Mouse (Mus musculus) bone marrow macrophage, adult 2 months (primary cell): ENCODE data around the gene Wee2. TPM values are rescaled to one million over a fixed set of nuclear protein-coding genes. Genes with fewer than 3 reads are reported as not detected.

Source experiments
- H3K27ac ChIP-seq: 2 replicates; pipeline ENCODE4 v1.5.1; 2012; ENCODE audit warnings: low read depth, low read length; ENCODE audit not compliant: insufficient read depth
- H3K4me1 ChIP-seq: 2 replicates; pipeline ENCODE4 v1.6.1; 2012; ENCODE audit warnings: low read length; ENCODE audit not compliant: control insufficient read depth, insufficient read depth
- H3K4me3 ChIP-seq: 2 replicates; pipeline ENCODE4 v1.5.1; 2012; ENCODE audit warnings: mild to moderate bottlenecking, low read length, moderate library complexity; ENCODE audit not compliant: insufficient read depth
- CTCF ChIP-seq: IDR thresholded peaks from 2 replicates; pipeline ENCODE4 v1.5.1; 2012; ENCODE audit warnings: low read depth, mild to moderate bottlenecking, low read length, moderate library complexity
- POLR2A ChIP-seq: IDR thresholded peaks from 2 replicates; pipeline ENCODE4 v1.6.1; 2012; ENCODE audit warnings: mild to moderate bottlenecking, low read depth, low read length, borderline replicate concordance
- polyA plus RNA-seq: library from polyadenylated mRNA; stranded (reverse); fragments of >200 nt; gene quantifications from 2 replicates; pipeline ENCODE4 v1.2.4, GENCODE M21; 2012; ENCODE audit not compliant: missing spikeins, insufficient read depth, insufficient read length

The Wee2 gene
- polyA plus RNA-seq, 1 experiment, result not detected

DNA sequence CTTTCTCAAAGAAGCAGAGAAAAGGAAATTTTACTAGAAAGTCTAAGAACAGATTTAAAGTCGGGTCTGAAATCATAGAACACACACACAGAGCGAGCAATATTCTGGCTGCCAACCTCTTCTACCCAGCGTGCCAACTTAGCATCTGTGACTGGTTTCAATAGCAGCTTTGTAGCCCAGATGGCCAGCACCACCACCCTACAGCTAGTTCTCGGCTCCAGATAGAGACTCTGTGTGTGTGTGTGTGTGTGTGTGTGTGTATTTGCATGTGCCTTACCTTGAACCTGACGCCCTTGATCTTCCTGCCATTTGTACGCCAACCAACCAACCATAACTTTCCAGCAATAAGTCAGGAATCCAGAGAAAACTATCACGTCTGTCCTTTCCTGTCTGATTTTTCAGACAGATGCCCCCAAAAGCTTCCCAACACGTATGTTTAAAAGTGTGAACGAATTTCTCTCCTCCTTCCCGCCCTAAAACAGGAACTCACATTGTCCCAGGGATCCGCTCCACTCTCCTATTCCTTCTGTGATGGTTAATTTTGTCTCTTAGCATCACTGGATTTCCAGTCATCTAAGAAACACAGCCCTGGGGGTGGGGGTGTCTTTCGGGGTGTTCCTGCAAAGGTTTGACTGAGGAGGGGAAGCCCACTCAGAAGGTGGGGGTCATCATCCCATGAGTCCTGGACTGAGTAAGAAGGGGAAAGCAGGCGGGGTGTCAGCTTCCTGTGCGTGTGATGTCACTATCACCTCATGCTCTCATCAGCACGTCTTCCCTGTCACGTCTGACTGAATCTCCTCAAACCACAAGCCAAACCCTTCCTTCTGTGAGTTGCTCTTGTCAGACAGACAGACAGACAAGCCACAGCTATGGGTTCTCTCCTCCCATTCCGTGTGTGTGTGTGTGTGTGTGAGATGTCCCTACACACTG, 6.3 kb upstream of the Wee2 start:
- H3K27ac ChIP-seq, result no peak overlapping the region
- peaks cover 10% of the 10 kb centered on the region for H3K4me1 ChIP-seq
- TF ChIP-seq POLR2A, result no peak
- no peak for TF ChIP-seq CTCF
- H3K4me3 ChIP-seq, result no peak overlapping the region

GRCm38 (mm10) chr6:40434697-40435096, 4.2 kb upstream of the Wee2 start:
- H3K27ac ChIP-seq, result no peak overlapping the region
- TF ChIP-seq POLR2A (no peak), CTCF (no peak)
- H3K4me3 ChIP-seq, result peak overlapping the region; percentile 82
- H3K4me1 ChIP-seq, result peaks cover 12% of the 10 kb centered on the region

DNA sequence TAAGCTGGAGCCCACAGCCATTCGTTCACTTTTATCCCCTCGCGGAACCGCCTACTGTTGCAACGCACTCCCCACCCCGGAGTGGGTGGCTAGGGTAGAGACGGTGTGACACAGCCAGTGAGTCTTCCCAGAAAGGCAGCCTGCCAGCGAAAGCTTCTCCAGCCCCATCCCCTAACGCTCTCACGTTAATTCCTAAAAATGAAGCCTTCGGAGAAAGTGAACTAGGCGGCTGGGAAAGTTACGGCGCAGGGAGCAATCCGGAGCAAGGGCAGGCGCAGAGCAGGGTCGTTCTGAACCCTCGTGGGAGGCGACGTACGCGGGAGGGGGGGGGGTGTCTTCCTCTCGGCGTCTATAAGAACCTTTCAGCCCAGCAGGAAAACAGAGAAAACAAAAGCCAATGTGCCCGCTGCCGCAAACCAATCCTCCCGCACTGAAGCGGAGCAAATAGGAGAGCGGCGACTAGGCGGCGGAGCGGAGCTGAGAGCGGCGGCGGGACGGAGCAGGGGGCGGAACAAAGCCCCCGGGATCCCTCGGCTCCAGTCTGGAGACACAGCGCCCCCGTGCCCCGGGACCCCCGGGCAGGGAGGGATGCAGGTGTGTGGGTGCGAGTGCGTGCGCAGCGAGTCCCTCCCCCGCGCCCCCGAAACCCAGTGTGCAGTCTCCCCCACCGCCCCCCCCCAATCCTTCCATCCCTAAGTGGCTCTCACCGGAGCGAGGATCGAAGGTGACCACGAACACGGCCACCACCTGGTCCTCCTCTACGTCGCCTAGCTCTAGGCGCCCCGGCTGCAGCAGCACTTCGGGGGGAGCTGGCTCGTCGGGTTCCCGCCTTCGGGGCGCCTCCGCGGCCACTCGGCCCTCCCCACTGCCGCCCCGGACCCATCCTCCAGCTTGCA, 3.5 kb upstream of the Wee2 start:
- TF ChIP-seq CTCF (no peak), POLR2A (no peak)
- Histone ChIP-seq H3K27ac (no peak overlapping the region), H3K4me3 (peak overlapping the region; percentile 82), H3K4me1 (peaks cover 9% of the 10 kb centered on the region)

DNA sequence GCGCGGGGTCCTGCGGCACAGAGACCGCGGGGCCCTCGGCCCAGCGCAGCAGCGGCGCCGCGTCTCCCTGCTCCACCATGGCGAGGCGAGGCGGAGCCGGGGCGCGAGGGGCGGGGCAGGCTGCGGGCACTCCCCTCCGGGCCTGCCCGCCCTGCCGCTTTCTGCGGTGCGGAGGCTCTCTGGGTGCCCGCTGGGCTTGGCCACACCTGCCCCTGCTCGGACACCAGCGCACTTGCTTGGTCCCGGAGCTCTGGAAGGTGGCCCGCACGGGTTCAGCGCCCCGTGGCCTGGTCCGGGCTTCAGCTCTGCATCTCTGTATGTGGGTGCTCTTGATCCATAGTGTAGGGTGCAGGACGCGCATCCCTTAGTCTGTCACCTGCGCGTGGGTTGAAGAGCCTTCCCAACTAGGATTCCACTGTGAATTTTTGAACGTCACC, 2.8 kb upstream of the Wee2 start, which contains the start of gene E330009J07Rik:
TSS of gene E330009J07Rik (minus strand) at position 89 of the 437 bp plus-strand sequence.
- Histone ChIP-seq H3K27ac (no peak within 1 kb of the TSS), H3K4me3 (peak within 1 kb of the TSS; percentile 82), H3K4me1 (peaks cover 8% of the 10 kb centered on the region; the same call in 1 of the 2 replicates)
- TF ChIP-seq POLR2A (no peak), CTCF (no peak)

GRCm38 (mm10) chr6:40439731-40440130, 843 bp downstream of the Wee2 start:
- no peak overlapping the region for H3K4me3 ChIP-seq
- no peak for TF ChIP-seq POLR2A
- TF ChIP-seq CTCF, result no peak
- peaks cover 5% of the 10 kb centered on the region; the same call in 1 of the 2 replicates for H3K4me1 ChIP-seq
- no peak overlapping the region for H3K27ac ChIP-seq

- Histone ChIP-seq H3K4me1 (peaks cover 3% of the 10 kb centered on the region; the same call in 1 of the 2 replicates), H3K27ac (no peak overlapping the region), H3K4me3 (no peak overlapping the region)
- TF ChIP-seq POLR2A (no peak), CTCF (no peak)
Observed at GRCm38 (mm10) chr6:40441276-40441675, 2.4 kb downstream of the Wee2 start.

- H3K4me1 ChIP-seq, result peaks cover 3% of the 10 kb centered on the region; the same call in 1 of the 2 replicates
- no peak overlapping the region for H3K27ac ChIP-seq
- TF ChIP-seq POLR2A, result no peak
- TF ChIP-seq CTCF, result no peak
- H3K4me3 ChIP-seq, result no peak overlapping the region
Observed at GRCm38 (mm10) chr6:40441755-40442154, 2.9 kb downstream of the Wee2 start.

DNA sequence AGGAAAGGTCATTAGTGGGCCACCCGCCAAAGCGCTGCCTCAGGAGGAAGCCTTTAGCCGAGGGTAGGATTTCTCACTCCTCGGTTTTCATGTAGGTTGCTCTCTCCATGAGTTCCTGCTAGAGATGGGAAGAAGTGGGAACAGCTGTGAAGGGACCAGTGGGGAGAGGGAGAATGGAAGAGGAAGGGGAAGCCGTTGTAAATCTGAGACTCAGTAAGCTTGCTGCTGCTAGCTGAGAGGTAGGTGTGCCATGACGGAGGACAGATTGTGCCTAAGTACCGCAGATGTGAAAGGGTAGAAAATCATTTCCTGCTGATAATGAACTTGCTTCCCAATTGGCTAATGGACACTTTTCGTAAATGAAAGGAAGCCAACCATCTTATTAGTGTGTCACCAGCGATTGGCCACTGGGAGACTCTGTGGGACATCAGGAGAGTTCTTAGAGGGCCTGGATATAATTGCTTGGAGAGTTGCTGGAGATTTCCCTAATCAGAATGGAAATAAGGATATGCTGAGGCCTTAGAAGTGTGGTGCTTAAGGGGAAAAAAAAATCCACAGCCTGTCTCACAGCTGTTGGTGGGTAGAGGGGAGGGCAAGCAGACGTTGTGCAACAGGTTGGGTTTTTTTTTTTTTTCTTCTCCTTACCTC, 4.5 kb downstream of the Wee2 start:
- TF ChIP-seq CTCF, result no peak
- no peak for TF ChIP-seq POLR2A
- Histone ChIP-seq H3K27ac (no peak overlapping the region), H3K4me3 (no peak overlapping the region), H3K4me1 (peaks cover 3% of the 10 kb centered on the region; the same call in 1 of the 2 replicates)

DNA sequence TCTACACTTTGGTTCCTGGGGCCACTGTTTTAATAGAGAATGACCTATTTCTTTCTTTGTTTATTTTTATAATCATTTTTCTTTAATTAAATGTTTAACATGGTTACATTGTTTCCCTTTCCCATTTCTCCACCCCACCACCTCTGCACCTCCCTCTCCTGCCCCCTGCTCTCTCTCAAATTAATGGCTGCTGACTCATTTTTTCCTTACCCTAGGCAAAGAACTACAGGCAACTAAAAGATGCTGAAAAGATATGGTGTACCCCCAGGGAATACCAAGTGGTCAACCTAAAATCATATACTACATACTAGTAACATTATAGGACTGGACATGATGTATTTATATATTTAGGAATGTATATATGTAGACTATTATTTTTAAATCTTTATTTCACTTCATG, 9.7 kb downstream of the Wee2 start:
- Histone ChIP-seq H3K4me1 (no peaks in the 10 kb centered on the region), H3K4me3 (no peak overlapping the region), H3K27ac (no peak overlapping the region)
- no peak for TF ChIP-seq POLR2A
- no peak for TF ChIP-seq CTCF
